Mouse (Mus musculus): ENCODE measurements around the gene Taf6. TPM values are rescaled to one million over a fixed set of nuclear protein-coding genes. Genes with fewer than 3 reads are reported as not detected.
A peak's percentile ranks its signal among the peaks of the same experiment; 100 is the strongest.

Gene Taf6
- polyA plus RNA-seq, 1 experiment from 2014 or later: 109 TPM

MicroRNAs within 50 kb of the gene (microRNA counts, 519-probe panel; counts per million panel counts)
- 3,590 counts per million, percentile 91 among the panel's probes with 10 or more counts for microRNA mmu-miR-106b
- 4,186 counts per million, percentile 96 among the panel's probes with 10 or more counts for microRNA mmu-miR-25
- 3,476 counts per million, percentile 90 among the panel's probes with 10 or more counts for microRNA mmu-miR-93

Small RNA genes within 50 kb of the gene (microRNA-seq; reads per million reads assigned to microRNA genes)
- gene Mir106b (7,460 reads per million, percentile 95 among the genes with 10 or more reads in this experiment), gene Mir25 (594 reads per million, percentile 76 among the genes with 10 or more reads in this experiment), gene Mir93 (10,683 reads per million, percentile 96 among the genes with 10 or more reads in this experiment)

Other genes starting within 250 kb of the Taf6 start
- 0.05 TPM in 1 of 2 replicates, not detected in the other for gene Gjc3, start 224.4 kb downstream of the Taf6 start, polyA plus RNA-seq (2015; fragmentation: Nextera tagmentation; extraction: Ambion mirVana)
- not detected in 2 replicates for gene Azgp1, start 205.9 kb downstream of the Taf6 start, polyA plus RNA-seq (2015; fragmentation: Nextera tagmentation; extraction: Ambion mirVana)
- gene Smok3a, start 166.2 kb downstream of the Taf6 start, polyA plus RNA-seq (2015; fragmentation: Nextera tagmentation; extraction: Ambion mirVana): not detected in 2 replicates
- not detected in 2 replicates for gene Smok3b, start 166.0 kb downstream of the Taf6 start, polyA plus RNA-seq (2015; fragmentation: Nextera tagmentation; extraction: Ambion mirVana)
- not detected in 2 replicates for gene Smok3c, start 134.3 kb downstream of the Taf6 start, polyA plus RNA-seq (2015; fragmentation: Nextera tagmentation; extraction: Ambion mirVana)
- gene Zkscan1, start 102.4 kb downstream of the Taf6 start, polyA plus RNA-seq (2015; fragmentation: Nextera tagmentation; extraction: Ambion mirVana): 22.9 and 23.5 TPM in 2 replicates
- gene Zscan21, start 70.5 kb downstream of the Taf6 start, polyA plus RNA-seq (2015; fragmentation: Nextera tagmentation; extraction: Ambion mirVana): 61.4 and 64.6 TPM in 2 replicates
- 23.2 and 26.4 TPM in 2 replicates for gene Zfp113, start 31.7 kb downstream of the Taf6 start, polyA plus RNA-seq (2015; fragmentation: Nextera tagmentation; extraction: Ambion mirVana)
- 306 and 316 TPM in 2 replicates for gene Cops6, start 26.4 kb downstream of the Taf6 start, polyA plus RNA-seq (2015; fragmentation: Nextera tagmentation; extraction: Ambion mirVana)
- 24.2 and 28.2 TPM in 2 replicates for gene Ap4m1, start 15.4 kb downstream of the Taf6 start, polyA plus RNA-seq (2015; fragmentation: Nextera tagmentation; extraction: Ambion mirVana)
- gene Mcm7, start 15.0 kb downstream of the Taf6 start, polyA plus RNA-seq (2015; fragmentation: Nextera tagmentation; extraction: Ambion mirVana): 211 and 225 TPM in 2 replicates
- gene Cnpy4, start within 50 bp of the Taf6 start, polyA plus RNA-seq (2015; fragmentation: Nextera tagmentation; extraction: Ambion mirVana): 61.9 and 62.9 TPM in 2 replicates
- gene Mblac1, start 6.9 kb upstream of the Taf6 start, polyA plus RNA-seq (2015; fragmentation: Nextera tagmentation; extraction: Ambion mirVana): 8.4 and 10.5 TPM in 2 replicates
- gene Nxpe5, start 38.4 kb upstream of the Taf6 start, polyA plus RNA-seq (2015; fragmentation: Nextera tagmentation; extraction: Ambion mirVana): not detected in 2 replicates
- gene Lamtor4, start 68.0 kb upstream of the Taf6 start, polyA plus RNA-seq (2015; fragmentation: Nextera tagmentation; extraction: Ambion mirVana): 57.8 and 61.1 TPM in 2 replicates
- 5.9 and 6.5 TPM in 2 replicates for gene BC037034, start 76.6 kb upstream of the Taf6 start, polyA plus RNA-seq (2015; fragmentation: Nextera tagmentation; extraction: Ambion mirVana)
- 2.1 and 2.7 TPM in 2 replicates for gene Gal3st4, start 85.4 kb upstream of the Taf6 start, polyA plus RNA-seq (2015; fragmentation: Nextera tagmentation; extraction: Ambion mirVana)
- 0.08 and 0.22 TPM in 2 replicates for gene Gm43720, start 92.5 kb upstream of the Taf6 start, polyA plus RNA-seq (2015; fragmentation: Nextera tagmentation; extraction: Ambion mirVana)
- 27.8 and 29.8 TPM in 2 replicates for gene Gpc2, start 92.6 kb upstream of the Taf6 start, polyA plus RNA-seq (2015; fragmentation: Nextera tagmentation; extraction: Ambion mirVana)
- gene Stag3, start 92.8 kb upstream of the Taf6 start, polyA plus RNA-seq (2015; fragmentation: Nextera tagmentation; extraction: Ambion mirVana): 3.9 and 4.1 TPM in 2 replicates
- 0.23 TPM in 1 of 2 replicates, not detected in the other for gene Pvrig, start 154.5 kb upstream of the Taf6 start, polyA plus RNA-seq (2015; fragmentation: Nextera tagmentation; extraction: Ambion mirVana)